In the genomic region with DNA sequence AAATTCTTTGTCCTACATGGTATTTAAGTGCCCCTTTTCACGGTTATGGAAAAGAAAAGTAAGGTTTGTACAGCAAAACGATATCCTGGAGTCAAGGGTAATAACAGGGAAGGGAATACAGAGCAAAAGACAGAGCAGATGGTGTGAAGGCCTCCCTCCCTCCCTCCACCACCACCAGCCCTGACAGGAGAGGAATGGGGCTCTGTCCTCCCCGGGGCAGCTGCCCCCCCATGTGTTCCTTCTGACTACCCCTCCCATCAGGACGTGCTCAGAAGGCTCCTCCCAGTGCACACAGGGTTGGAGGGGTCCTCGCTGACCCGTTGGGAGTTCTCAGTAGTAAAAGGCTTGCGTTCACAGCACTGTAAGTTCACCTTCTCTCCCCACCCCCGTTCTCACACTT, we compare ENCODE assay signal across 14 mouse cellular contexts.
DNase-seq lines count a peak whose midpoint lies in the region; ATAC-seq and TF ChIP-seq lines count a peak whose summit lies in the region.
"Had no signal": no experiment of that assay in that cellular context is flagged by ENCODE, and none has a peak within 500 bp of the region (broad histone marks: within the 10 kb centered on the region; RNA-seq: fewer than 3 reads in every experiment).

No protein-coding gene starts in this region.

- H3K27ac ChIP-seq in gastrocnemius, adult 2 months = peak overlapping the region; percentile 84; the same call in 1 of the 2 replicates
- 0 out of 2 replicates have a peak overlapping the region, but pooled peaks have one; percentile 12 for H3K27ac ChIP-seq in midbrain, embryonic 12.5 days (replicated peaks)
- no peak overlapping the region; the same call in 1 of the 2 replicates for H3K27ac ChIP-seq in midbrain, embryonic 16.5 days (ENCODE audit: low read length)
- H3K27ac ChIP-seq in neural tube, embryonic 14.5 days (ENCODE audit: low read depth, low read length) = no peak overlapping the region
- H3K27ac ChIP-seq: heart, adult 2 months had no signal

- H3K4me1 ChIP-seq in midbrain, embryonic 12.5 days = peaks cover 43% of the 10 kb centered on the region
- H3K4me1 ChIP-seq in midbrain, embryonic 16.5 days (ENCODE audit: control insufficient read depth, insufficient read depth, low read length) = peaks cover 36% of the 10 kb centered on the region
- peaks cover 37% of the 10 kb centered on the region for H3K4me1 ChIP-seq in neural tube, embryonic 14.5 days (ENCODE audit: control insufficient read depth, insufficient read depth, low read length)

- intact Hi-C loops in gastrocnemius, adult 2 months (cut with DNase I) = loop anchor here (5.0 kb wide), 1 partner anchor 146 kb away; no protein-coding TSS in a partner anchor

- peak; percentile 53 for ATAC-seq in cerebellum, adult (ENCODE audit: insufficient number of reproducible peaks, low FRiP score, low TSS enrichment)
- no peak for ATAC-seq in midbrain, embryonic 12.5 days (ENCODE audit: low FRiP score, low read depth)
- no peak for ATAC-seq in midbrain, embryonic 16.5 days
- no peak for ATAC-seq in neural tube, embryonic 14.5 days (ENCODE audit: low read depth)

- H3K4me2 ChIP-seq in midbrain, embryonic 12.5 days (replicated peaks) = no peak overlapping the region
- no peak overlapping the region for H3K4me2 ChIP-seq in midbrain, embryonic 16.5 days (ENCODE audit: low read length)
- H3K4me2 ChIP-seq in neural tube, embryonic 14.5 days (ENCODE audit: low read depth, low read length) = no peak overlapping the region

- WGBS in midbrain, embryonic 12.5 days = 54% methylated on average over 8 of the region's 8 CpGs
- whole genome bisulfite sequencing in midbrain, embryonic 16.5 days = 52% methylated on average over 8 of the region's 8 CpGs
- 27% methylated on average over 8 of the region's 8 CpGs for WGBS in neural tube, embryonic 14.5 days

- H3K9ac ChIP-seq in midbrain, embryonic 12.5 days (replicated peaks) = no peak overlapping the region
- no peak overlapping the region for H3K9ac ChIP-seq in midbrain, embryonic 16.5 days (ENCODE audit: low read depth, low read length)
- H3K9ac ChIP-seq in neural tube, embryonic 14.5 days (replicated peaks; ENCODE audit: low read depth, low read length) = 0 out of 2 replicates have a peak overlapping the region, but pooled peaks have one; percentile 8

- no peak for DNase-seq in cerebellum, adult 11-12 months
- no peak for DNase-seq in gastrocnemius, adult 2 months
- no peak for DNase-seq in gastrocnemius, postnatal 10 days
- DNase-seq in frontal cortex, postnatal 10 days (ENCODE audit: low spot score in 2 of 2) = no peak
- DNase-seq: heart, adult 2 months; kidney, adult 8-10 months; kidney, postnatal 4 days; lung, adult 18-20 months; thymus, postnatal 4 days had no signal

- no peak overlapping the region for H3K4me3 ChIP-seq in gastrocnemius, adult 2 months
- no peak overlapping the region for H3K4me3 ChIP-seq in midbrain, embryonic 12.5 days
- no peak overlapping the region for H3K4me3 ChIP-seq in midbrain, embryonic 16.5 days (ENCODE audit: low read depth, low read length)
- no peak overlapping the region for H3K4me3 ChIP-seq in neural tube, embryonic 14.5 days (ENCODE audit: low read depth, low read length)
- H3K4me3 ChIP-seq: heart, adult 2 months had no signal

- no peak for TF ChIP-seq CTCF in gastrocnemius, adult 2 months (IDR thresholded peaks at IDR 0.05)

- peaks cover 25% of the 10 kb centered on the region for H3K36me3 ChIP-seq in midbrain, embryonic 12.5 days
- peaks cover 10% of the 10 kb centered on the region for H3K36me3 ChIP-seq in midbrain, embryonic 16.5 days (ENCODE audit: control insufficient read depth, insufficient read depth, low read length)
- peaks cover 10% of the 10 kb centered on the region; the same call in 1 of the 2 replicates for H3K36me3 ChIP-seq in neural tube, embryonic 14.5 days (ENCODE audit: control insufficient read depth, insufficient read depth, low read length)

- H3K9me3 ChIP-seq in midbrain, embryonic 12.5 days = no peaks in the 10 kb centered on the region
- no peaks in the 10 kb centered on the region for H3K9me3 ChIP-seq in midbrain, embryonic 16.5 days (replicated peaks; ENCODE audit: control insufficient read depth, low read length, poor library complexity, severe bottlenecking)
- H3K9me3 ChIP-seq in neural tube, embryonic 14.5 days (ENCODE audit: control insufficient read depth, low read length) = no peaks in the 10 kb centered on the region

- H3K27me3 ChIP-seq in midbrain, embryonic 12.5 days = no peaks in the 10 kb centered on the region
- no peaks in the 10 kb centered on the region for H3K27me3 ChIP-seq in midbrain, embryonic 16.5 days (ENCODE audit: control insufficient read depth, insufficient read depth, low read depth, low read length)
- H3K27me3 ChIP-seq in neural tube, embryonic 14.5 days (ENCODE audit: control insufficient read depth, insufficient read depth, low read length) = no peaks in the 10 kb centered on the region
- H3K27me3 ChIP-seq: CH12.LX had no signal

Comparison
In these comparisons a context has a peak if more than half of its experiments do, and no peak if none do; other contexts are left out.
1. H3K27ac ChIP-seq: peak in gastrocnemius, adult 2 months (single experiment) and midbrain, embryonic 12.5 days (single experiment); none in midbrain, embryonic 16.5 days (single experiment) and neural tube, embryonic 14.5 days (single experiment).